Mouse (Mus musculus) inflammation-experienced regulatory T-cells, adult 6 months (primary cell): ENCODE measurements around the gene Hrc. TPM values are rescaled to one million over a fixed set of nuclear protein-coding genes. Genes with fewer than 3 reads are reported as not detected.

Source experiments
- ATAC-seq: one replicate; pipeline ENCODE4 v1.8.0; 2017
- polyA plus RNA-seq, 3 experiments: library from polyadenylated mRNA; unstranded; fragments of 100-300 nt; shearing (Covaris generic); gene quantifications; one replicate each; pipeline ENCODE4 v1.2.1; 2017

The Hrc gene
- not detected for polyA plus RNA-seq

DNA sequence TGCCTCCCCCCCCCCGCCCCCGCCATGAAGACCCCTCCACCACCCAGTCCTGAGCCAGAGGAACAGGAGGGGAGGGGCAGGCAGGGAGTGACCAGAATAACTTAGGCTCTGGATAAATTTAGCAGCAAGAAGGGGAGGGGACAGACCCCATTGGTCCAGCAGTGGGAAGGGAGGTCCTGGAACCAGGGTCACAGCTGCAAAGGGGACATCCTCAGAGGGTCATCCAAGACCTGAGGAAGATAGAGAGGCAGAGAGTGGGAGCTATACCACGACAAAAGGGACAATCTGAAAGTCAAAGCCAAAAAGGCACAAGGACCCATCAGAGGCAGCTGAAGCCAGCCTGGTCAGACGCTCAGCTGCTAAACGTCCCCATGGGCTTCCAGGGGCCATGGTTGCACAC is at the start of gene Hrc:
Gene Hrc, plus strand, starts transcription at position 235 of the 400 bp plus-strand sequence.
- ATAC-seq: no peak

DNA sequence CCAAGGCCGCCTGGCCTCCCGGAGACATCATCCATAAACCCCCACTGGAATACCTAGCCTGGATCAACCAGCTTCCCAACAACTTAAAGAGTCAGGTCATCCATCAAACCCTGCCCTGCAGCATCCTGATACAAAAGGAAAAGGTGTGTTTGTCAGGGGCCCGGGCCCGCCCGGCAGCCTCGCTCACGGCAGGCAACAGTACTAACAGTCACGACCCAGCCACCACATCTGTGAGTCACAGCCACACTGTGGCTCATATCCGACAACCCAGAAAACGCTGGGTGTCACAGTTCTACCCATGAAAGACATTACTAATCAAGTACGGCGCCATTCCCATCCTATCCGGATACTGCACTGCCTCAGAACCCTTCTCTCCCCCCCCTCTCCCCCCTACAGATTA is 48.6 kb upstream of the Hrc start:
- no peak for ATAC-seq

DNA sequence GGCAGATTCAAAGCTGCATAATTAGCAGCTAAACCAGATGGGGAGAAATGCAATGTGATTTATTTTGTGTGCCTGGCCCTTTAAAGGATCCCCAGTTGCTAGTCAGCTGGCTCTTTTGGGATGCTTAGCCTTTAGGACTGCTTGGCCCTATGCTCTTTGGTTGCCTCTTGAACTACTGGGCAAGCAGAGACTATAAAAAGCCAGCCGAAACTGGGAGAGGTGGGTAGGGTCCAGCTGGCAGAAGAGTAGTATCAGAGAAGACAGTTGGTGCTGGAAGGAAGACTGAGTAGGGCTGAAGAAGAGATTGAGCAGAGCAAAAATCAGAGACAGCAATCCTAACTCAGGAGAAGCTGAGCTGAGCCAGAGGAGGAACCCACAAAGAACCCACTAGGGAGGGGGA is 38.5 kb upstream of the Hrc start:
- no peak for ATAC-seq

DNA sequence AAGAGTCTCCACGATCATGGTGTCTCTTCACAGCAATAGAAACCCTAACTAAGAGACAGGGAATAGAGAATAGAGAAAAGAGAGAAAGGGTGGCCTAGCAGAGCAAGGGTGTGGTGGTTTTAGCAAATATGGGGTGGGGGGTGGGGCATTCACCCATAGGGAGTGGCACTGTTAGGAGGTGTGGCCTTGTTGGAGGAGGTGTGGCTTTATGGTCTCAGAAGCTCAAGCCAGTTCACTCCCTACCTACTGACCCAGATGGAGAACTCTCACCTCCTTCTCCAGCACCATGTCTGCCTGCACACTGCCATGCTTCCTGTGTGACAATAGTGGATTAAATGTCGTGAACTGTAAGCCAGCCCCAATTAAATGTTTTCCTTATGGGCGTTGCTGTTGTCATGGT is 37.5 kb upstream of the Hrc start:
- no peak for ATAC-seq

DNA sequence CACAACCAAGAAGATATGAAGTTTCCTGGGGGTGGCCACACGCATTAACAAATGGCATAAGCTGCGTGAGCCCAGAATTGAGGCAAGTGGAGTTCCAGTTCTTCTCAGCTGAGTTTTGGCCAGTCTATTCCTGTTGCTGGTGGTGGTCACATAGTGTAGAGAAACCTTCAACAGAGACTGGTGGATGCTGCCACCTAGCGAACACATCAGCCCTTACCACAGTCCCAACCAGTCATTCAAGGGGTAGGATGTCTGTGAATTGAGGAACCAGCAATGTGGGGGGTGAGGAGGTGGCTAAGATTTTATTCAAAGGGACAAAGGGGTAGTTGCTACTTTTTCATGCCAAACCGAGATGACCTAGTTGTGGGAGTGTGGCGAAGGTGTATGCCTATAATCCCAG is 35.3 kb upstream of the Hrc start:
- peak; percentile 68 for ATAC-seq

DNA sequence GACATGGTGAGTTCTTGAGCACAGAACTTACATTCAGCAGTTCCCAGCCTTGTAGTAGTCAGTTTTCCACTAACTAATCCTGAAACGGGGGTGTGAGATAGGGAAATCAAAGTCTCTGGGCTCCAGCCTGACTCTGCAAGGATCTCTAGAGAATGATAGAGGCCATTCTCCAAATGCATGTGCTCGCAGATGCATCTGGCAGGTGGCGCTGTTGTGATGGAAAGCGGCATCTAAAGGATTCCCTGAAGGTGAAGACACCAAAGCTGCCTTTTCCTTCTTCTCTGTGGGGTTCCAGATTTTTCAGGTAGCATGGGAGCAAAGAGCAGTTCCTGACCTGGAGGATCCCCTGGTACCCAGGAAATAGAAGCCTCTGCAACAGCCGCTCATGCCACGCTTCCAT is 34.8 kb upstream of the Hrc start:
- no peak for ATAC-seq

DNA sequence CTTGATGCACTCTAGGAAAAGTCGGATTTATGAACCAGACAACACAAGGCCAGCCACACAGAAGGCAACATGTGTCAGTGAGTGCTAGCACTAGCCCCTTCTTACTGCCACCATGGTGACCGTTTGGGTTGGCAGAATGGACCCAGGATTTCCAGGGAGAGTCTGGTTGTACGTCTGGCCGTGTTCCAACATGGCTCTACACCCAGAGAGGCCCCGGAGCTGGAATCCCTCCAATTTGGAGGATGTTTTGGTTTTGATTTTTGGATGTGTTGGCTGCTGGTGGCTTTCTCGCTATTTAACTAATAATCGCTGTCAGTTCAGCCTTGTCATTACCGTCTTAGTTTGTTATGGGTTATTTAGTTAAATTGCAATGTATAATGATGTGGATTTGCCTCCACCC is 32.5 kb upstream of the Hrc start:
- ATAC-seq: no peak

DNA sequence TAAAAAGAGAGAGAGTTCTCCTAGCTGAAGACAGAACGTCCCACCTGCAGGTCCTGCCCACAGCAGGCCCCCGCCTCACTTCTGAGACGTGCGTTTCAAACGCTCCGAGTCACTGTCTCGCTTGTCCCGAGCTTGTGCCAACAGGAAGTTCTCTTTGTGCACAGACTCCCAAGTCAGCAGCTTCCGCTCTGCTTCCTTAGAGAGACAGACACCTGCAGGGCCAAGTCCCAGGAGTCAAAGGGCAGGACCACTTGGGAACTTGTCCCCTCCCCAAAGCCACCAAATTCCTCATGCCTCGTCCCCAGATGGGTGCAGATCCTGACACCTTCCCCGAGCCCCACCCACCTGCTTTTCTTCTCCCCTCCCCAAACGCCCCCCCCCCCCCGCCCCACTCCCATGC is 30.2 kb upstream of the Hrc start:
- no peak for ATAC-seq

DNA sequence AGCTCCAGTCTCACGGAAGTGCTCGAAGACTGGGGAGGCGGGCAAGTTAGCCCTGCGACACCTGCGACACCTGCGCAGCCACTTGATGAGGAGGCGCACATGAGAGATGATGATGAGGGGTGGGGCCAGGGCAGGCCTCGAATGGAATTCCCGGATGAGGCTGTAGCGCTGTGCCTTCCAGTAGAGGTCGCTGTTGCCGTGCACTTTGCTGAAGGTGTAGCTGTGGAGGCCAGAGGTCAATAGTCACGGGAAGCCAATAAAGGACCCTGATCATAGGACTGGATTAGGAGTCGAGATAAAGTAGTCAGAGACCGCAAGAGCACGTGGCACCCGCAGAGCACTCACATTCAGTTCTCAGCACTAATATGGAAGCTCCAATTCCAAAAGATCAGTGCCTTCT is 29.8 kb upstream of the Hrc start:
- no peak for ATAC-seq

DNA sequence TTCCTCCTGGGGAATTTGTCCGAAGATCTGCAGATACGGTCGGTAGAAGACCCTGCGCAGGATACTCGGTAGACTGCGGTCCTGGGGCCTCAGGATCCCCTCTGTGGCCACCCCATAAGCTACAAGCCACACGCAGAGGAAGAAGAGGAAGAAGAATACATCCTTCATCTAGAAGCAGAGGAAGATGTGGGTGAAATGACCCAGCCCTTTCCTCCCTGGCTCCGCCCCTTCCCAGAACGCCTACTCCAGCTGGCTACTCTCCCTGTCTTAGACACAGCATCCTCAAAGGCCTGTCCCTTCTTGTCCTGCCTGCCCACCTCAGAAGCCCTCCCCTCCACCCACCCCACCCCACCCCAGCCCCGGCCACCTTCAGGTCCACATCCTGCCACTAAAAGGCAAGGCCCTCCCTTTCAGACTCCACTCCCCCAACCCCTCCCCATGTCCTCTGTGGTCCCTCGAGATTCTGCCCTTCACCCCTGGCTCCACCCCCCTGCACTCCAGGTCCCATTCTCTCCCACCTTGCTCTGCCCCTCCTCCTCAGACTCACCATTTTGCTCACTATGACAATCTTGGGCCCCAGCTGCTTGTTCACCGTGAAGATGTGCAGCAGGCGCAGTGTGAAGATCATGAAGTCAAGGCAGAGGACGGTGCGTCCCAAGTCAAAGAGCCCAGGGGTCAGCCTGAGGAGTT is 26.4 kb upstream of the Hrc start:
- ATAC-seq: peak; percentile 55

DNA sequence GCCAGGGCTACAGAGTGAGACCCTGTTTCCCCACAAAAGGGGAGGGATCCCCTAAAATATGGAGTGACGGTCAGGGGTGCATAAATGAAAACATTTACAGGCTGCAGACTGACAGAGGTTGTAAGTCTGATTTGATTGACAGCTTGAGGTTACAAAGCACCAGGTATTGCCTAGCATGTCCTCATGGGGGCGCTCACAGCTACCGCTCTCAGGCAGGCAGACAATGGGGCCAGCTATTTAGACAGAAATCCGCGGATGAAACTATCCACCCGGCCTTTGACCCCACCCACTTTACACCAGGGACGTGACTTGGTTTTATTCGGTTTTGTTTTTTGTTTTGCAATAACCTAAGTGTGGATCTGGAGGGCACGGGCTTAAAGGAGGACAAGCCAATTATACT is 25.6 kb upstream of the Hrc start:
- ATAC-seq: peak; percentile 68

DNA sequence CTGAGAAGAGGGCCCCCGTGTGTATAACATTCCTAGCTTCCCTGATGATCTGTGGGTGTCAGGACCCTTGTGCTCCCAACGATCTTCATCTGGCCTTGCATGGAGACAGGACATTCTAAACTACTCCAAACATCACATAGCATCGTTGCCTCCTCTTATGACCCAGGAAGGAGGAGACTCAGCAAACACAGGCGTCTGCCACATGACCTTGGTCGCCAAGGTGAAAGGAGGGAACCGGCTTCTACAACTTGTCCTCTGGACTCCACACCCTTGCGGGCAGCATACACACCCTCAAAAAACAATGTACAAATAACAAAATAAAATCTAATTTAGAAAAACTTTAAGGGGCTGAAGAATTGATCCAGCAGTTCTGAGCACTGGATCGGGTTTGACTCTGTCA is 23.1 kb upstream of the Hrc start:
- no peak for ATAC-seq

DNA sequence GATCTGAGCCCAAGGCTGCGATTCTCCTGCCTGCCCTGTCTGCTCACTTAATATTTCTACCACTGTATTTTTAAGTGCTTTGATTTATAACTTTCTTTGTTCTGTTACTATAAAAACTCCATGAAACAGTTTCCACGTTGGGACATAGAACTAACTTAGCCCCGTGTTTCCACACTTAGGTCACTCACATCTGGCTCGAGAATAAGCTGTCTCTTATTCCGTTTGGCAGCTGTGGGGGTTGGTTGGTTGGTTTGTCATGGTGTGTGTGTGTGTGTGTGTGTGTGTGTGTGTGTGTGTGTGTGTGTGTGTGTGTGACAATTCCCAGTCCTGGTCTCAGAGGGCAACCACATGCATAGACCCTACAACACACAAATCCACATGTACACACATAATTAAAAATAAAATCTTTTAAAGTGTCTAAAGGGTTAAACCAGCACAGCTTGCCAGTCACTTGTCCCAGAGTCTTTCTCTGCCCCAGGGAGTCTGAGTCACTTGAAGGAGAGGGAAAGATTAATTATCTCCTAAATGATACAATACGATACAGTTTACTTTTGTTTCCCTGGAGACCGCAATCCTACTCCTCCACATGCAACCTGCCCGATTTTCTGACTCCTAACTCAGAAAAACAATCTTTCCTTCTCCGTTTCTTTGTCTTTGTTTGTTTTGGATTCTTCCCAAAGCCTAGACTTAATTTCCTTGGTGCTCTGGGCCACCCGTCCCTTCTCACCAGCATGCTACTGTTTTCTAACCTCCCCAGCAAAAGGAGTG is 22.2 kb upstream of the Hrc start:
- ATAC-seq: no peak

DNA sequence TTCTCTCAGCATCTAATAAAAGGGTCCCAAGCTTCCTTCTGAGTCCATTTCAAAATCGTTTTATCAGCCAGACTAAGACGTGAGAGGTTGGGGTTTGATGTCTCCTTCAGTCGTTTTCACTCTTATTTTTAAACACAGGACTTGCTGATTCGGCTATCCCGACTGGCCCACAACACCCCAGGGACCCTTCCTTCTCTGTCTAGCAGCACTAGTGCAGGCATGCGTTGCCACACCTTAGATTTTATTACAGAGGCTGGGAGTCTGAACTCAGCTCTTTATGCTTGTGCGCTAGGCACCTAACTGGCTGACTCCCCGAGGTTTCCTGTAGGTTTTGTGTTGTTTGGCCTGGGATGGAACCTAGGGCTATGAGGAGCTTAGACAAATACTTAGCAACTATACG is 21.6 kb upstream of the Hrc start:
- ATAC-seq: no peak

DNA sequence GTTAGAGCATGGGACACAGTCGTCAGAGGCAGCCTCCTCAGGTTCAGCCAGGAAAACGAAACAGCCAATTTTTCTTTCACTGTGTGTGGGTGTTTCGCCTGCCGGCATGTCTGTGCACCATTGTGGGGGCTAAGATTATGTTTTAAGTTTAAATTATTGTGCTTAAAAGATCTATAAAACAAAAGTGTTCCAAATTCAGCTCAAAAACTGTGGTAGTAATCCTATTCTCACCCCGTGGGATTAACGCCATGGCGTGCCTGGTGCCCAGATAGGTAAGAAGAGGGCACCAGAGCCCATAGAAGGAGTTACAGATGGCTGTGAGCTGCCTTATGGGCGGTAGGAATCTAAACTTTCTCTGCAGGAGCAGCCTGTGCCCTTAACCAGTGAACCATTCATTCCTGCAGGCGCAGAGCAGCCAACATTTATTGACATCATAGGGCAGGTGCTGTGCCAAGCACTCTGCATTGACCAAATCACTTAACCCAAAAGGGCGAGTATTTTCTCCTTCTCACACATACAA is 19.8 kb upstream of the Hrc start:
- no peak for ATAC-seq

DNA sequence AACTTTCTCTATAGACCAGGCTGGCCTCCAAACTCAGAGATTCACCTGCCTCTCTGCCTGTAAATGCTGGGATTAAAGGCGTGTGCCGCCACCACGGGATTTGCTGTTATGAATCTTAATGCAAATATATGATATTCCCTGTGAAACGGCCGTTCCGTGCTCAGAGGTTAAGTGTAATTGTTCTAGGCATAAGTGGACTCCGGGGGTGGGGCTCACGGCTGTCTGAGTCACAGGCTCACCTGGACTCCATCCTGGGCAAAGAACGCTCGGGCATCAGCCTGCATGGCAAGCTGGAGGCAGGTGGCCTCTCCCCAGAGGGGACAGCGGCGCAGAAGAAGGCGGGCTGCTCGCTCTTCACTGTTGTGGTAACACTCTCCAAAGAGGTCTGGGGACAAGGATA is 18.6 kb upstream of the Hrc start:
- ATAC-seq: no peak

DNA sequence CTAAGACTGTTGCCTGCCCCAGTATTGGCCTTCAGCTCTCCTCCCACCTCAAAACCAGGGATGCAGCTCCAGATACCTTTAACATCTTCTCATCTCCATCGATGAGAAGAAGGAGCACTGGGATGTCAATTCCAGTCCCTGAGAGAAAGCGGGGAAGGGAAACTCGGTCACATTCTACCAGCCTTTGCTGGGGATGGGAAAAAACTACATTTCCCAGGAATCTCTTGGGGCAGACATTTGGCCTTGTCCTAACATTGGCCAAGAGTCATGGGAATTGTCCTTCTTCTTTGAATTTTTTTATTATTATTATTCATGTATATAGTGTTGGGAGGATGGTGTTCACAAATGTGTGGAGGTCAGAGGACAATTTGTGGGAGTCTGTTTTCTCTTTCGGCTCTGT is 12.8 kb upstream of the Hrc start:
- ATAC-seq: no peak

DNA sequence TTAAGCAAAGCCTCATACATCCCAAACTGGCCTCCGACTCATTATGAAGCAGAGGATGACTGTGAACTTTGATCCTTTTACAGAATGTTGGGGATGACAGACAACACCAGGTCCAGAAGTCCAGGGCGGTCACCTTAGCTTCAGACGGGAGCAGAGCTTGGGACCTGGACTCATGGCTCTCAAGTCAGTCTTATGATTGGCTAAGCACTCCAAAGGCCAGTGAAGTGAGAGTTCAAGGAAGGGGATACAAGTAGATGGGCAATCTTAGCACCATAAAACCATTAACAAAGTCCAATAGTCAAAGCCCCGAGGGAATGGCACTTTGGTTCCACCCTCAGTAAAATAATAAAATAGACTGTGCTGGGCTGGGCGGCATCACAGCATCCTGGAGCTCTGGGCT is 12.0 kb upstream of the Hrc start:
- ATAC-seq: no peak

DNA sequence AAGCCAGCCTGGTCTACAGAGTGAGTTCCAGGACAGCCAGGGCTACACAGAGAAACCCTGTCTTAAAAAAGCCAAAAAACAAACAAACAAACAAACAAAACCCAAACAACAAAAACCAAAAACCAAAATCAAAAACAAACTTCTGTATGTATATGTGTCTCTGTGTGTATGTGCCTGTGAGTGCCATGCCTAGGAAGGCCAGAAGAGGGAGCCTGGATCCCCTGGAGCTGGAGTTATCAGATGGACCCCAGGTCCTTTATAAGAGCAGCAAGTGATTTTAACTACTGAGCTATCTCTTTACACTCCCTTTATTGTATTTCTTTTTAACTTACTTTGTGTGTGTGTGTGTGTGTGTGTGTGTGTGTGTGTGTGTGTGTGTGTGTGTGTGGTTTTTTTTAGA is 9.3 kb upstream of the Hrc start:
- ATAC-seq: no peak

DNA sequence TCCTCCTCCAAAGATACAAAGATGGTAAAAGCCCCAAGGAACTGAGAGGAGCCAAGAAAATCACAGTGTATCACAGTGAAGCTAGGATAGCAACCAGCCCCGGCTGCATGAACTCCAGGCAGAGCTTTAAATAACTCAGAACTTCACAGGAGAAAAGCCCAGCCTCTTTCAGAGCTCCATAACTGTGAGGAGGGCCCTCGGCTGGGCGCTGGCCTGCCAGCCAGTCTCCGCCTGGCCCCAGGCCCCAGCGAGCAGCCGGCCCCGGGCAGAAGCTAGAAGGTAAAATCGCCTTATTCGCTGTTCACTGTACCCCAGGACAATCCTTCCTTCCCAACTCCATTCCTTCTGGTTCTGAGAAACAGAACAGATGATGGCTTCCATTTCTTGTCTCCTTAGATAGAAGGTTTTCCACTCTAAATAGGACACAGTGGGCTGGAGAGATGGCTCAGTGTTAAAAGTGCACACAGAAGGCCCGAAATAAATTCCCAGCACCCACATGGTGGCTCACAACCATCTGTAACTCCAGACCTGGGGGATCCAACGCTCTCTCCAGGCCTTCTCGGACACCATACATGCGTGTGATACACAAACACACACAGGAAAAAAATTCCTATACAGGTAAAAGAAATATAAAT is 6.1 kb upstream of the Hrc start:
- no peak for ATAC-seq

DNA sequence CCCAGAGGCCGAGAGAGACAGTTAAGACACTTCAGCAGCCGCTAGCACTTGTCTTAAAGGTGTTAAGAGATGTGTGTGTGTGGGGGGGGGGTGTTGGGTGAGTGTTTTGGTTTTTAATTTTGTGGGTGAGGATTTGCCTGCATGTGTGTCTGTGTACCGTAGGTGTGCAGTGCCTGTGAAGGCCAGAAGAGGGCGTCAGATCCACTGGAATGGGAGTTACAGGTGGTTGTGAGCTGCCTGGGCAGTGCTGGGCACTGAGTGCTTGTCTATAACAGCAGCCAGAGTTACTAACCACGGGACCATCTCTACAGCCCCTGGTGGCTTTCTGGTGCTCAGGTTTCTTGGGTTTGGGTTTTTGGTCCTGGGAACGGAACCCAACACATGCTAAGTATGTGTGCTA is 3.6 kb upstream of the Hrc start:
- no peak for ATAC-seq

DNA sequence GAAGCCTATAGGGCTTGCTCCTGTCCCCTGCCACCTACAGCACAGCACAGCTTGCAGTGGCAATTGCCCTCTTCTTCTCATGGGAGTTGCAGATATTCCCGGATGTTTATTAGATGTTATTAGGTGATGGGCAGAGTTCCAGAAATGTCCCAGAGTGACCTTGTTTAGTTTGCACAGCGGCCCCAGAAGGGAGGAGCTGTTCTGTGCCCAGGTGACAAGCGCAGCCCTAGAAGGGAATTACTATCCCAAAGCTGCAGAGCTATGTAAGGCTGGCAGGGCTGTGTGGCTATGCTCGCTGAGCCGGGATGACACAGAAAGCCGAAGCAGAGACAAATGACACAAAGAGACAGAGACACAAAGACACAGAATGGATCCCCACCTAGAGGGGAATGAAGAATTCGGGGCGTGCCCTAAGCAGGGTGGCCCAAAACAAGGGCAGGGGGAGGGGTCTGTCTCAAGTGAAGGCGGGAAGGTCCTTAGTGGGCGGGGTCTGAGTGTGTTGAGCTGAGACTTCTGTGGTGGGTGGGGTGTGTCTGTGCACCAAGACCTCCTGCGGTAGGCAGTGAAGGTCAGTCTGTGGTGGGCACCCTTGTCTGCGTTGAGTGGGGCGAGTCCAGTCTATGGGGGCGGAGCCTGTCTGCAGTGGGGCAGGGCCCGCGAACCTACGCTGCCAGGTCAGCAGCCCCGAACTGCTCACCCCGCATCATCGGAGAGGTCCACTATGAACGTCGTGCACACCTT is 2.2 kb upstream of the Hrc start:
- peak; percentile 38 for ATAC-seq

DNA sequence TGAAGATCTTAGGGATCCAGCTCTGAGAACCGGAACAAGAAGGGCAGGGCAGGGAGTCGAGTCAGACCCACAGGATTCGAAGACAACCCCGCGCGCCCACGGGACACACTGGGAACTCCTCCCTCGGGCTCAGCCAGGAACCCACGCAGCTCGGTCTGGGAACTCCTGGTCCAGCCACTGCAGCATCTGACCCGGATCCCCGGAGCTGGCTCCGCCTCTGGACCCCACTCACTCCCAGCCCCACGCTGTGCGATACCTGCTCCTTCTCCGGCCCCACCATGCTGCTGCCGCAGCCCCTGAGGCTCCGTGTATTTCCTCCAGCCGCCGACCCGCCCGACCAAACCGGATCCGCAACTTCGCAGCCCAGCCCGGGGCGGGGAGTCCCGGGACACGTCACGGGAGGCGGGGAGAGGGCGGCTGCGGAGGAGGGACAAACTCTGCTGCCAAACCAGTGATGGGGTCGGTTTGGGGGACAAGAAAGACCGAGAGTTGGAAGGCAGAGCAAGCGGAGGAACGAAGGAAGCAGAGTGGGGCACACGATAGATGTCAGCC is 1.6 kb upstream of the Hrc start, which contains the start of gene Trpm4:
Gene Trpm4, minus strand, starts transcription at position 350 of the 552 bp plus-strand sequence.
- peak; percentile 88 for ATAC-seq
